Mouse (Mus musculus) left cerebral cortex, postnatal 14 days (tissue): Measurements from ENCODE around the gene Sccpdh. TPM values are rescaled to one million over a fixed set of nuclear protein-coding genes. Genes with fewer than 3 reads are reported as not detected.
"Not testable (repeated sequence)": the region's sequence is repeated elsewhere in the genome, so short reads cannot be mapped to it uniquely, and the experiment has no call there.

Experiments used
- DNase-seq, 2 experiments: peaks; one replicate each; pipeline ENCODE4 v3.0.0; 2021 to 2022; ENCODE audit warnings: low spot score in 2 of 2, mixed read lengths in 1 of 2
- intact Hi-C: fragments of 180-260 bp; cut with DNase I; formaldehyde crosslinking; loops from one replicate; pipeline ENCODE4 v1.15.1; 2025
- total RNA-seq, 2 experiments: library from RNA; stranded (reverse); gene quantifications; 2 replicates each; pipeline ENCODE4 v1.2.3; 2021

Sccpdh gene
- total RNA-seq, 2 experiments from 2014 or later = 58.6 to 61.2 TPM

DNA sequence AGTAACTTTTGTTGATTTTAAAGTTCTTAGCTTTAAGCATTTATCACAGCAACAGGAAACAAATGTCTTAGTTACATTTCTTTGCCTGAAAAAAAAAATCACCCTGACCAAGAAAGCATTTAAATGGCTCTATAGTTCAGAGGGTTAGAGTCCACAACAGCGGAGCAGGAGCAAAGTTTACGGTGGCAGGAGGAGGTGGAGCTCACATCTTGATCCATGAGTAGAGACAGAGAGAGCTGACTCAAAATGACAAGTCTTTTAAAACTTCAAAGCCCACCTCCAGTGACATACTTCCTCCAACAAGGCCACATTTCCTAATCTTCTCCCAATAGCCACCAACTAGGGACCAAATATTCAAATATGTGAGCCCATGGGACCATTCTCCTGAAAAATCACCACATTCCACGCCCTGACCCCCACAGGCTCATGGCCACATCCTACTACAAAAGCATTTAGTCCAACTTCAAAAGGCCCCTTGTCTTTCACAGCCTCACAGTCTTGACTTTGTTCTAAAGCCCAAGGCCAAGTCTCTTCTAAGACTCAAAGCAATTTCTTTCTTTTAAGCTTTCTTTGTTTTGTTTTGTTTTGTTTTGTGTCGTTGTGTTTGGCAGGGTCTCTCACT, 3.6 kb upstream of the Sccpdh start:
- intact Hi-C loops = no loop called here
- no peak for DNase-seq

DNA sequence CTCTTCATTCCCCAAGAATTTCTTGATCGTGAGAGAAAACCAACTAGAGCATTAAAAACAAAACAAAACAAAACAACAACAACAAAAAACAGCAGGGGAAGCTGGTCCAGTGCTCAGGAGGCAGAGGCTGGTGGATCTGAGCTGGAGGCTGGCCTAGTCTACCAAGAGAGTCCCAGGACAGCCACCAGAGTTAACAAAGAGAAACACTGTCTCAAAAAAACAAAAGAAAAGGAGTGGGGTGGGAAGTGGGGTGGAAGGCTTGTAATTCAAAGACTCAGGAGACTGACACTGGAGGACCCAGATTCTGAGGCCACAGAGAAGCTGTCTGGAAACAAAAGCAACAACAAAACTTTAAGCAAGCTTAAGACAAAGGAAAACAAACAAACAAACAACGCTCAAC, 1.0 kb upstream of the Sccpdh start:
- intact Hi-C loops = no loop called here
- DNase-seq = no peak

DNA sequence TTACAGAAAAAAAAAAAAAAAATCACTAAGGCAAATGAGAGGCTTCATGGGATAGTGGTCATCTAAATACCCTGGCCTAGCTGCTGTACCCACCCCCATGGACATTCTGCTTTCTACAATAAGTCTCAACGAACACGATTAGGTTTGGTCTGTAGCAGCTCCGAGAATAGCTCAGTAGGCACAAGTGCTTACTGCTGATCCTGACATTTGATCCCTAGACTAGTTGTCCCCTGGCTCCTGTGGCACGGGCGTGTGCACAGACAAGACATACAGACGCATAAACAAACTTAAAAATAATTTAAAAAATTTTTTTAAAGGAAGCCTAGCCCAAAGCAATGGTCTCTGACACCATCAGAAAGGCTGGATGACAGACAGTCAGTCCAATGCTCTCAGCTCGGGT, 560 bp upstream of the Sccpdh start:
- DNase-seq = no peak
- intact Hi-C loops = no loop called here

GRCm38 (mm10) chr1:179668836-179669537, 977 bp downstream of the Sccpdh start:
- intact Hi-C loops = no loop called here
- DNase-seq = no peak

GRCm38 (mm10) chr1:179674355-179674754, 6.3 kb downstream of the Sccpdh start:
- intact Hi-C loops = no loop called here
- no peak for DNase-seq

DNA sequence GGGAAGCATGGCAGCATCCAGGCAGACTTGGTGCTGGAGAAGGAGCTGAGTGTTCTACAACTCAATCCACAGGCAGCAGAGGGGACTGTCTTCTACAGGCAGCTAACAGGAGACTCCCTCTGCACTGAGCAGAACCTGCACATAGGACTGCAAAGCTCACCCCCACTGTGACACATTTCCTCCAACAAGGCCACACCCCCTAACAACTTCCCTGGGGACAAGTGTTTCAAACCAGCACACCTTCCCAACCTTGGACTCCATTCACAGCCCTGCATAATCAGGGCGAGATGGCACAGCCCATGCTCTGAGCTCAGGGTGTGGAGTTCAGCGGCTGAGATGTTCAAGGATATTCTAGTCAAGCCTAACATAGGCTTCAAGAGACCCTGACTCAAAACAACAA, 9.0 kb downstream of the Sccpdh start:
- no peak for DNase-seq
- intact Hi-C loops = no loop called here

GRCm38 (mm10) chr1:179679326-179679725, 11.3 kb downstream of the Sccpdh start:
- intact Hi-C loops = no loop called here
- no peak for DNase-seq

GRCm38 (mm10) chr1:179682753-179683152, 14.7 kb downstream of the Sccpdh start:
- intact Hi-C loops = not testable (repeated sequence)

GRCm38 (mm10) chr1:179686348-179686747, 18.3 kb downstream of the Sccpdh start:
- no peak for DNase-seq

More at GRCm38 (mm10) chr1:179682753-179683152, 14.7 kb downstream of the Sccpdh start:
- not testable (repeated sequence) for DNase-seq

GRCm38 (mm10) chr1:179686781-179687180, 18.8 kb downstream of the Sccpdh start:
- intact Hi-C loops = no loop called here
- DNase-seq = no peak

More at GRCm38 (mm10) chr1:179686348-179686747, 18.3 kb downstream of the Sccpdh start:
- intact Hi-C loops = no loop called here

GRCm38 (mm10) chr1:179687305-179687704, 19.3 kb downstream of the Sccpdh start:
- DNase-seq = no peak
- intact Hi-C loops = no loop called here

DNA sequence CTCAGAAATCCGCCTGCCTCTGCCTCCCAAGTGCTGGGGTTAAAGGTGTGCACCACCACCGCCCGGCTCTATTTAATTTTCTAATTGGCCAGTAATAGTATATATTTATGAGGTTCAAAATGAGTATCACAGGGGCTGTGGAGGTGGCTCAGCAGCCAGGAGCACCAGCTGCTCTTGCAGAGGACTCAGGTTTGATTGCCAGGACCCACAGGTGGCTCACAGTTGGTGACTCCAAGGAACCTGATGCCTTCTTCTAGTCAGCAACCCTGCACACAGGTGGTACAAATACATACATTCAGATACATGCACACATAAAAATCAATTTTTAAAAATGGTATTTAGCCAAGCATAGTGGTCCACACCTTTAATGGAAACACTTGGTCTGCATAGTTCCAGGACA, 20.0 kb downstream of the Sccpdh start:
- intact Hi-C loops = no loop called here

GRCm38 (mm10) chr1:179688415-179688814, 20.4 kb downstream of the Sccpdh start:
- intact Hi-C loops = no loop called here

More for the DNA sequence above, 20.0 kb downstream of the Sccpdh start:
- no peak for DNase-seq

GRCm38 (mm10) chr1:179688914-179689313, 20.9 kb downstream of the Sccpdh start:
- DNase-seq = no peak
- intact Hi-C loops = no loop called here

More at GRCm38 (mm10) chr1:179688415-179688814, 20.4 kb downstream of the Sccpdh start:
- no peak for DNase-seq

DNA sequence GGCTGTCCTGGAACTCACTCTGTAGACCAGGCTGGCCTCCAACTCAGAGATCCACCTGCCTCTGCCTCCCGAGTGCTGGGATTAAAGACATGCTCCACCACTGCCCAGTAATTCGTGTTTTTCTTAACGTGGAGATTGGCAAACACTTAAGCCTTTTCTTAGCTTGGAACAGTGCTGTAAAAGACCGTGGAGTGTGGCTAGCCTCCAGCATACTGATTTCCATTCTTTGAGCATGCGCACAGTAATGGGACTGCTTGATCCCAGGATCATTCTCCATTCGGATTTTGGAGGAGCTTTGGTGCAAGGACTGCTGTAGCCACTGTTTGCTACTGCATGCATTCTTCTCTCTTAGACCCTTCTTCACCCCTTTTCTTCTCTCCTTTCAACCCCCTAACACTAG, 21.5 kb downstream of the Sccpdh start:
- intact Hi-C loops = no loop called here

DNA sequence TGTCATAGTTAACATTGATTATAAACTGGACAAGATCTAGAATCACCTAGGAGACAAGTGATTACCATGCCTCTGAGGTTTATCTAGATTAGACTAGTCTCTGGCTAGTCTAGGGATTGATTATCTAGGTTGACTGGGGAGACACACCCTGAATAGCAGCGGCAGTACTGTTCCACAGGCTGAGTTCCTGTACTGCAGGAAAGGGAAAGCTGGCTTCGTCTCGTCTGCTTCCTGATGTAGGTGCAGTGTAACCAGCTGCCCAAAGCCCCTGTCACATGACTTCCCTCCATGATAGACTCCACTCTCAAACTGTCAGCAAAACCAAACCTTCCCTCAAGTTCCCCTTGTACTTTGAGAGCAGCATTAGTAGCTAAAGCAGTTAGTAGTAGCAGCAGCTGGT, 36.1 kb downstream of the Sccpdh start:
- DNase-seq = no peak
- intact Hi-C loops = no loop called here

More for the DNA sequence above, 21.5 kb downstream of the Sccpdh start:
- peak in 1 of 2 experiments; percentile 30 for DNase-seq

- peak; percentile 62 to 69 for DNase-seq
- intact Hi-C loops = no loop called here
Measured at GRCm38 (mm10) chr1:179705154-179705553, 37.1 kb downstream of the Sccpdh start.

GRCm38 (mm10) chr1:179709390-179709789, 41.4 kb downstream of the Sccpdh start:
- intact Hi-C loops = no loop called here
- DNase-seq = peak; percentile 76 to 92

DNA sequence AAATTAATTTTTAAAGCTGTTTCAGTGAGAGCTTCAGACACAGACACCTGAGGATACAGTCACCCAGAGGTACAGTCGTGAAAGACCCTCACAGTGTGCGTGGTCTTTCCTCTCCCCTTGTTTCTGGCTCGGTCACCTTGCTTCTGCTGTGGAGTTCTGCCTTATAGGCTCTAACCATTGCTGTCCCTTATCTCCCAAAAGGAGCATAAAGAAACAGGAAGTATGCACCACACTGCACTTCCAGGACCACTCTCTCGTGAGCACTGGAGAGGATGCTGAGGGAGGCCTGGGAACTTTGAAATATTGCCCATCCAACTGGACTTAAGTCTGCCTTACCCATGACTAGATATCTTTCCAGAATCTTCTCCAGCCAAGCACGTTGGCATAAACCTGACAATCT, 42.7 kb downstream of the Sccpdh start:
- intact Hi-C loops = no loop called here
- no peak for DNase-seq

GRCm38 (mm10) chr1:179712658-179713057, 44.6 kb downstream of the Sccpdh start:
- no peak for DNase-seq
- intact Hi-C loops = no loop called here

DNA sequence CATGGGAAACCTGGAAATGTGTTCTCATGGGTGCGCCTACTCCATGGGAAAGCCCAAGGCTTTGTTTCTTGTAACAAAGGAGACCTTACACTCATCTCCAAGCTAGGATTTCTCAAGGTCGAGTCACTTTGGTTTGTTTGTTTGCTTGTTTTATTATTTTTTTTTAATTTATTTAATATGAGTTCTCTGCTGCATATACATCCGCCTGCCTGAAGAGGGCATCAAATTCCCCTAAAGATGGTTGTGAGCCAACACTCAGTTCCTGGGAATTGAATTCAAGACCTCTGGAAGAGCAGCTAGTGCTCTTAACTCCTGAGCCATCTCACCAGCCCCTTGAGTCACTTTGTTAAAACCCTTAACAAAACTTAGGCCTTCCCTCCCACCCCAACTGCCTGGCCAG, 45.4 kb downstream of the Sccpdh start:
- intact Hi-C loops = no loop called here
- DNase-seq = no peak
